Mouse (Mus musculus) adrenal gland, postnatal 36 days (tissue): ENCODE measurements around the gene Rhbdf2. TPM values are rescaled to one million over a fixed set of nuclear protein-coding genes. Genes with fewer than 3 reads are reported as not detected.
A peak's percentile ranks its signal among the peaks of the same experiment; 100 is the strongest.
"Not testable (repeated sequence)": the region's sequence is repeated elsewhere in the genome, so short reads cannot be mapped to it uniquely, and the experiment has no call there.

ENCODE experiments used
- DNase-seq, 2 experiments: peaks; one replicate each; pipeline ENCODE4 v3.0.0; 2021; ENCODE audit warnings: mixed read lengths in 1 of 2
- long read RNA-seq, 2 experiments: library from polyadenylated mRNA; stranded (forward); transcript quantifications; one replicate each; pipeline ENCODE4 v2.0.0; 2021; ENCODE audit warnings: borderline sequencing depth in 2 of 2
- total RNA-seq, 2 experiments: library from RNA; stranded (reverse); gene quantifications; 2 replicates each; pipeline ENCODE4 v1.2.3; 2021

Rhbdf2 gene
- total RNA-seq = 10 to 100 TPM; 12.5 to 17.5 TPM
- long read RNA-seq, experiment 1, partial matches to known transcripts = 2 of 7 reads
- long read RNA-seq, experiment 1, other reads (novel, unspliced or antisense) = 3 of 7 reads
- long read RNA-seq, experiment 2, partial matches to known transcripts = 1 of 4 reads
- long read RNA-seq, experiment 2, other reads (novel, unspliced or antisense) = 1 of 4 reads

DNA sequence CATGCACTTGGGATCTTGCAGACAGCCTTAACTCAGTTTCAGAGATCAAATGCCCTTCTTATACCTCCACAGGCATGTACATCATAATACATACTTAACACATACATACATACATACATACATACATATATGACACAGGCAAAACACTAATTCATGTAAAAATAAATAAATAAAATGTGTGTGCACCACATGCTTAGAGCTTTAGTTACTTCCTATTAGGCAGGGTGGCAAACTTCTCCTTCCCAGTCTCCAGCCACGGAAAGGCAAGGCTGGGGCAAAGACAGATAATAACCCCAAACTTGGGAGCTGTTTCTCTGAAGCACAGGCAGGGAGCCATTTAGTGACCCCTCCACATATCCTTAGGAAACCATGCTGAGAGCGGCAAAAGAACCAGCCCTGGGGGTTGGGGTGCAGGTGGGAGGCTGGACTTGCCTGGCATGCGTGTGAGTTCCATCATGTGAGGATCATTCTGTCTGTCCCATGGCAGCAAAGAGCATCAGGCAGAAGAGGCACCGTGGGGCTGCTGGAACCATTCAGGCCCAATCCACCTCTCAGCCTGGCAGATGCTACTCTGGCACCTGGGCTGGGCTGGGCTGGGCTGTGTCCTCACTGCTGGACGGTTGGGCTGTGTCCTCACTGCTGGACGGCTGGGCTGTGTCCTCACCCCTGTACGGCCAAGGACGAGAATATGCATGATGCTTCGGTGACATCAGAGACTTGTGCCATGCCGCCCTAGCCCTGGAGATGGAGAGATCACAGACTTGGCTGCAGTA, at the start of gene Rhbdf2:
Rhbdf2 (minus strand) TSS at position 721 of the 773 bp plus-strand sequence.
- no peak for DNase-seq

DNA sequence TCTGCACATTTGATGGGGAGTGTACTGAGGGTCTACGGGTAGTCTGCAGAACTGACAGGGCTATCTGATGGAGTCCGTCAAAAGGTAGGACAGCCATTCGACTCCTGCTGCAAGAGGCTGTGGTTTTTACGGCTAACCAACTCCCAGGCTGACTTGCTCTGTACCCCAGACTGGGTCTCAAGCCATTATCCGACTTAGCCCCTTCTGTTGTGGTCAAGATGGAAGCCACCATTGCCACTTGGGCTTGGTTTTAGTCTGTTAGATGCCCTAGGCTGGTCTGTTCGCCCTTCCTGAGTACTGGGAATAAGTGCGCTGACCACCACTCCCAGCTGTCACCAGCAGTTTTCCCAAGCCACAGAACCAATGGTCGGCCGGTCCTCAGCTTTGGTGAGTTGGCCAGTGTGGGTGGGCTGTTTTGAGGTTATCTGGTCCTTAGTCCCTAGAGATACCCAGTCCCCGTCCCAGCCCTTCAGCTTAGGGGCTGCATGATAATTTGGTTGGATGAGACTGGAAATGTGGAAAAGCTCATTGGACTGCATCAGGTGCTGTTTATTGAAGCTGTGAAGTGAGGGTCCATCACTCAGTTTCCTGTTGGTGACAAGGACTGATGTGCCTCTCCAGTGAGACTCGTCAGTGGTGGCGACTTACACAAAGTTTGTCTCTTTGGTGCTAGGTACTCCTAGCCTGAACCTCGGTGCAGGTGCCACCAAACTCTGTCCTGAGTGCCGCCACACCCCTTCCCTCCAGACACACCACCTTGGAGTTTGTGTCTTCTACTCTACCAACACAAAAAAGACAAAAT, 49.6 kb upstream of the Rhbdf2 start:
- DNase-seq = no peak

DNA sequence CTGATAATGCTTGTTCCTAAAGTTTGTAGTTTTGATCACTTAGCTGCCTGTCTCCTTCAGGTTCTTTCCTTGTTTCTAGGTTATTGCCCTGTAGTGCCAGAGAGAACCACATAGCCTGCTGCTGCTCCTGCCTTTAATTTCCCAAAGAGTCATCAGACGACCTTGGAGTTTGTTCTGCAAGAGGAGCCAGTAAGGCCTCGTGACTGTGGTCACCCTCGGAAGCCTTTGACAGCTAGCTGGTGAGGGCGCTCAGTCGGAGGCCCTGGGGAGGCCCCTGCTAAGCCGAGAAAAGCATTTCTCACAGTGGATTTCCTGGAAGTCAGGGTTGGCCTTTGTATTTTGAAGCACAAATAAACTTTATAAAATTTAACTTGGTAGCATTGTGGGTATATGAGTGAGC, 48.6 kb upstream of the Rhbdf2 start:
- DNase-seq = peak; percentile 76 to 78

DNA sequence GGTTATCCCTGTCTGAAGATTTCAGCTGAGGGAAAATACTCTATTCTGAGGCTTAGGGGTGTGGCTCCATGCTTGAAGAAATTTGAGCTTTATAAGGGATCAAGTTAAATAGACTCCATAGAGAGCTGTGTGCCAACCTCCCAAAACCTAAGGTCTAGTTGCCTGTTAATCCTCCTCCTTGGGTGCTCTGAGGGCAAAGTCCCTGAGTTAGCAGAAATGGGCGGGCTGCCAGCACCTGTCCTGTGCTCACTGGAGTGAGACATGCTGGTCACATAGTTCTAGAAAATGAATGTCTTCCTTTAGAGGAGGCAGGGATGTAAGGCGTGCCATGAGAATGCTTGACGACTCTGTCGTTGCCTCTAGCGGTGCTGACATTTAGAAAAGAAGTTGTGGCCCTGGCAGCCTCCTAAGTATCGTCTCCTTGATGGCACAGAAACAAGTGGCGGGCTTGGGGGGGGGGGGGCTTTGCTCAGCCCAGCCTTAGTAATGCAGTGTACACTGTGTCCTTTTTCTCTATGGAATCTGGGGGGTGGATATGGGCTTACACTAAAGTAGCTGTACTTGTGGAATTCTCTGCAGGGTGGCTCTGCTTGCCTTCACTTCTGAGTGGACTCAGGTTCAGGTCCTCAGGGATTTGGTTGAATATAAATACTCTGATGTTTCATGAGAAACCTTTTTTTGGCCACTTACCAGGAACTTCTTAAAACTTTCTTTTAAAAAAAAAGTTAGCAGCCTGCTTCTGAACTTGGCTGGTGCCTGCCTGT, 48.0 kb upstream of the Rhbdf2 start:
- DNase-seq = peak; percentile 80 to 86

DNA sequence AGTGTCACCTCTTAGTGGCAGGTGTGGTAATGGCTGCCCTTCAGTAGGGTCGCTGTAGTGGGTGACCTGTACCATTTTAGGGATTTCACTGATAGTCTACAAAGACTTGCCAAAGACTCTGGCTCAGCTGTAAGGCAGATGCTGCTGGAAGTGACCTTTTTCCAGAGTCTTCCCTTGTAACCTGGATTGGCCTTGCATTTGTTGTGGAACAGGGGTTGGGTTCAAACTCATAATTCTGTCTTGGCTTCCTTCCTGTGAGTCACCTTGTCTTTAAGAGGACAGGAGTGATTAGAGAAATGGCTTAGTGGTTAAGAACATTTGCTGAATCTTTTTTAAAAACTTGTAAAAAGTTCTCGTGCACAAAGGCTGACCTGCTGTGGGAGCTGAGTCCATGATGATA, 46.6 kb upstream of the Rhbdf2 start:
- DNase-seq = no peak

DNA sequence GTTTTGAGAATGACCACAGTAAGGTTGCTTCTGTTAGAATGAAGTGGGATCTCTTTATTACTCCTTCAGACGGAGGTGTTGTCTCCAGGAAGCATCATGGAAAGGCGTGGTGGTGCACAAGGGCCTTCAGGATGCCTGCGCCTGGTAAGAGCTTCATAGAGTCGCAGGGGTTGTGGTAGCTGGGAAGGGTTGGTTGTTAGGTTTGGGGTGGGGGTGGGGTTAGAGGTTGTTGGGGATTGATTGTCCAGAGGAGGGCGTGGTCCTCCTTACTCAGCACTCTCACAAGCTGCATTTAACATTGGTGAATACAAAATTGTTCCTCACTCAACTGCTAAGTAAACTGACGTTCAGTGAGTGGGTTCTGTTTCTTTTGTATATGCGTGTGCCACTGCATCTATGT, 45.8 kb upstream of the Rhbdf2 start:
- no peak for DNase-seq

DNA sequence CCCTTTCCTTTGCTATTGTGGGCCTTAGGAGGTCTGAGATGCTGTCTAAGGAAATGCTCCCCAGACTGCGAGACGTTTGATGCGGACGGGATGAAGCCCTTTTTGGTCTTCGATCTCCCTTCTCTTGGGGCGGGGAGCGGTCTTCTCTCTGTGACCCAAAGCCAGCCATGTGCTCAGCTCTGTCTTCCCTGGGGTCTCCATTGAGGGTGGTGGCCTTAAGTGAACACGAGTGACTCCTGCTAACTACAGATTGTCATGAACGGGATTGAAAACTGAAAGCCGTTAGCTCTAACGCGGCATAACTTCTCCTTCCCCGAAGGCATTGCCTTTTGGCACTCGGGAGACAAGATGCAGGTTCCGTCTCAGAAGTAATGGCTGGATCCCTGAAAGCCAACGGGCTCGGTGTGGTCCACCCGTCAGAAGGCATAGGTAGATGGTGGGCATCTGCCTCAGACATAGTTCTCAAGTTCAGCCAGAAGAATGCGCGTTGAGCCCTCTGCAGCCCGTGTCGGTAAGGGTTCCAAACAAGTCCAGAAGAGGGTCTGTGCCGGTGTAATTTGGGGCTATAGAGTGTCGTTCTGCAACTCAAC, 45.1 kb upstream of the Rhbdf2 start:
- DNase-seq = no peak

DNA sequence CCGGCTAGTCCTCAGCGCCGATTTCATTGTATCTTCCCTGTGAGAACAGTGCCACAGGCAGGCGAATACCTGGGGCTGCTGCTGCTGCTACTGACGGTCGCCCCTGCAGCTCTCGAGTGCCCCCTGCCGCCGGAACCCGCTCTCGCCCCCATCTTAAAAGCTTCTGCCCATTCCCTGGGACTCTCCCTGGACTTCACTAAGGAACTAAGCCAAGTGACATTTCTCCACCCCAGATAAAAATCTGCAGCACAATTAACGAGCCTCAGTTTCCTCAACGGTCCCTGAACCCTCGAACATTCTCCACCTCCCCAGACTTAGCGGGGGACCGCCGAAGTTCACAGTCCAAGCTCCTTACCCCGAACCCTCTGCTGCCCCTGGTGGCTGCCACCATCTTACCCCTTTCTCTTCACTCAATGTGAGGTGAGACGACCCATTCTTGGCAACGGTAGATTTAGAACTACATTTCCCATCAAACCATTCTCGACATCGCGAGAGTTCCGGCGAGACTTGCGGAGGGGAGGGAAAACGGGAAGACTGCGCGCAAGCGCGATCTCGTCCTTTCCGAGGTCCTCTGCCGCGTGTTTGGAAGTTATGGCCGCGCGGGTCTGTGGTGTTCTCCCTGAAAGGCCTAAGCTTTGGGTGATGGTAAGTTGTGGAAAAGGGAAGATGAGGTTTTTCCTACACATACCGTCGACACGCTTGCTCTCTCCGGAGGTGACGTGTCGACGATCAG, 44.5 kb upstream of the Rhbdf2 start:
- DNase-seq = peak; percentile 96 to 98

DNA sequence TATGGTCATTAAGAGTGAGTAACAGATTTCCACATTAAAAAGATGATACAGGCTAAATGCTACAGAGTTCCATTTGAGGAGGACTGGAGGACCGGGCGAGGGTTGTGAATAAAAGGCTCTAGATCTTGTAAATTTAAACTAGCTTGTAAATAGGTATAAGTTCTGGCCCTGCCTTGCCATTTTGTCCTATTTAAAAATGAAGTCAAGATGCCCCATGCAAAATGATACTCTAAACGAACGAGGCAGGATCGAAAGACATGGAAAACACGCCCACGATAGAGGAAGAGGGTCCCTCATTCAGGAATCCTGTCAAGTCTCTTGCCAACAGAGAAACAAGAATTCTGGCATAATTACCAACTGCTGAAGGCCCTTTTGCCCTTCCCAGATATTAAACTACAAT, 43.6 kb upstream of the Rhbdf2 start:
- no peak for DNase-seq

DNA sequence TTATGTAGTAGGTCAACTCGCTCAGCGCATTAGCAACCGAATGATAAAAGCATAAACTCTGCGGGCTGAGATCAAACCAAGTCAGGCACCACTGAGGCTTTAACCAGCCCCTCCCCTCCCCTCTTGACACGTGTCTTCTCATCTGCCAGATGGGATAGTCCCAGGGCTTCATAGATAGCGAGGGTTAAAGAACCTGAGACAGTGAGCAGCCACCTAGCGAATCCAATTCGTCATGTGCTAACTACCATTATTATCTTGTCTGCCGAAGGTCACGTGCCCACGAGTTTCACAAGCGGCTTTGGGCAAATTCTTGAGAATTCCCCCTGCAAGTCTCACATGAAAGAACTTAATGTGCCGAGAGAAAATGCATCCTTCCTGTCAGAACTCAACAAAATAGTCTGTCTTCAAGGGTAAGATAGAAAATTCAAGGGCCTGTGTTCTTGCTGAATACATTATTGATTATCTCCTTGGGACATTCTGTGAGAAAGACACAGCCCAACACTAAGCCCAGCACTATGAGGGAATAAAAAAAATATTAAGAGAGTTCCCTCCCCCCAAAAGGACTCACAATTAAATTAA, 43.1 kb upstream of the Rhbdf2 start:
- peak in 1 of 2 experiments; percentile 33 for DNase-seq

DNA sequence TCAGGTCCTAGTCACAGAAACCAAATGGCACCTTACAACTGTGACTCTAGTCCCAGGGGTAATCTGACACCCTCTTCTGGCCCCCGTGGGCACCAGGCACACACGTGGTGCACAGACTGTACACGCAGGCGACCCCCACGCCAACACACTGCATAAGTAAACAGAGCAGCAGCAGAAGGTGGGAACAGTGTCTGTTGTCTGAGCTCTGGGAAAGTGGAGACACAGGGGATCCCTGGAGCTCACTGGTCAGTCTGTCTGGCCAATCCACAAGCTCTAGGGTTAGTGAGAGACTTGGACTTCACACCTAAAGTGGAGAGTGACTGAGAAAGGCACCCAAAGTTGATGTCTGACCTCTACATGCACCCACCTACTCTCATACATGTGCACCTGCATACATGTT, 42.5 kb upstream of the Rhbdf2 start:
- DNase-seq = no peak

DNA sequence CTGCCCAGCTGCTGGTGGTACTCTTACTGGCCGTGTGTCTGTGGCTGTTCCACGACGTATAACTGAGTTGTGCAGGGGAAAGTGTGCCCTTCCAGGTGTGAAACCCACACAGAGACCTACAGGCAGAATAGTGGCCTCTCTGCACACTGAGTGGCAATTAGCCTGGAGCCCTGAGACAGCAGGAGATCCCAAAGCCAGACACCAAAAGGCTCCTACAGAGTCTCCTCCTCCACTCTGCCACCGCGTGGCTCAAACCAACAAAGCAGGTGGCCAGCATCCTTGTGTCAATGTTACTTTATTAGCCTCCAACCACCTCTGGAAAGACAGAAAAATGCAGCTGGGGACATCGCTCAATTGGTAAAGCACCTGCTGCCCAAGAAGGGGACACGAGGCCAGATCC, 42.0 kb upstream of the Rhbdf2 start:
- DNase-seq = peak in 1 of 2 experiments; percentile 36

DNA sequence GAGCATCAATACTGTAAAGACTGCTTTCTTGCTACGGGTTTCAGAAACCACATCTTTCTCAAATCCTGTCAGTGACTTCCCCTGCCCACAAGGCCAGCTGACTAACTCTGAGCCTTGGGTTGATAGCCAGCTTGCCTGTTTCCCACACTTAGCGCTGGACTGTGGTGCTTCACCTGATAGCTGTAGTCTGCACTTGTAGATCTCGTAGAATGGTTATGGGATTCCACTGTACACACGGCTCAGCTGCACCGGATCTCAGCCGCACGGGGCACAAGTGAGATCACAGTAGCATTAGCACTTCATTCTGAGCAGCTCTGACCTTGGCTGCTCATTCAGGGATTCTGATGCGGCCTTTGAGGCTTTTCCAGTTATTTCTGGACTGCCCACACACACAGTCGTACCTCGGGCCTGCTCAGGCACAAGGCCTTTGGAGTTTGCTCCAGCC, 41.6 kb upstream of the Rhbdf2 start:
- peak; percentile 70 to 71 for DNase-seq

DNA sequence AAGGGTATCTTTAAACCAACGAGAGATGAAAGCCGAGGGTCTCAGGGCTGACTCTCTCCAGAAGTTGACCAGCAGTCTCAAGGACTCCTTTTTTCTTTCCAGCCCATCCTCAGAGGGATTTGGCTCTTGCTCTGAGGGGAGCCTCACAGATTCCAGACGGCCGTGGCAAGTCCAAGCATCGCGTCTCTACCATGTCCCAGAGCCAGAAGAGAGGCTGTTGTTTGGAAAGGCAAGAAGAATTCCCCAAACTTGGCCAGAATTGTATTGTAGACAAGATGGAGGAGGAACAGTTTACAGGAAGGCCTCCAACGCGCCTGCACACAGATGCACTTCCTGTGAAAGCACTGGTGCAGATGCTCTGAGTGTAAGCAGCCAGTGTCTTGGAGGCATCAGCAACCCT, 41.1 kb upstream of the Rhbdf2 start:
- DNase-seq = no peak

DNA sequence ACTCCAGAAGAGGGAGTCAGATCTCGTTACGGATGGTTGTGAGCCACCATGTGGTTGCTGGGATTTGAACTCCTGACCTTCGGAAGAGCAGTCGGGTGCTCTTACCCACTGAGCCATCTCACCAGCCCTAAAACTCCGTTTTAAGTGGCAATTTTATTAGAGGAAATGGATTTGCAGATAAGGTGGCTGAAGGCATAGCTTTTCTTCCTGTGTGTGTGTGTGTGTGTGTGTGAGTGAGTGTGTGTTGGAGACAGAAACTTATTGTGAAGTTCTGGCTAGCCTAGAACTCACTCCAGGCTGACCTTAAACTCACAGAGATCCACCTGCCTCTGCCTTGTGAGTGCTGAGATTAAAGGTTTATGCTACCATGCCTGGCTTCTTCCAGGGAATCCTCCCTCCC, 40.2 kb upstream of the Rhbdf2 start:
- DNase-seq = not testable (repeated sequence)

DNA sequence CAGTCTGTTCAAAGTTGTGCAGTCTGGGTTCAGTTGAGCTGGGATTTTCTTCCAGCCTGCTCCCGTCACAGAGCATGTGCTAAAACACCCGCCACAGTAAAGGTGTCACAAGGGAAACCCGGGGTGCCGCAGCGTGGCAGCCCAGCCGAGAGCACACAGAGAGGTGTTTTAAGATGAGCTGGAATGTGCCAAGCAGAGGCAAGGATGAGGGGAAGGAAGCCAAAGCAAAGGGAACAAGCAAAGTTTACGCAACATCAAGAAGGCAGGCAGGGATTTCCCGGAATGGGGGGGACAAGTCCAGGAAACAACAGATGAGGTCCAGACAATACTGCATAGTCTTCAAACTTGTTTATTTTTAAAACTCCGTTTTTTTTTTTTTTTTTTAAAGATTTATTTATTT, 39.7 kb upstream of the Rhbdf2 start:
- DNase-seq = no peak

DNA sequence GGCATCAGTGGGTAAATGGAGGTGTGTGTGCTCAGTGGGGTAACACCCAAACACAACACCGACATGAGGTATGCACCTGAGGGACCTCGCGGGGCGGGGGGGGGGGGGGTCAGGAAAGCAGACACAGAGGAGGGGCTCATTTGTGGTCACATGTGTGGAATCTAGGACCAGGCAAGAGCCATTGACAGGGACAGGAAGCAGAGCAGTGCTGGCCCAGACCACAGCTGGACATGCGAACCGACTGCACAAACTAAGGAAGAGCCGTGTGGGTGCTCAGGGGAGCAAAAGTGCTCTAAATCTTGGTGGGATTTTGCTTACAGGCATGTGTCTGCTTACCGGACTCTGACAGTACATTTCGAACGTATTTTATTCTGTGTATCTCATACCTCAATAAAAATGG, 38.5 kb upstream of the Rhbdf2 start:
- no peak for DNase-seq

DNA sequence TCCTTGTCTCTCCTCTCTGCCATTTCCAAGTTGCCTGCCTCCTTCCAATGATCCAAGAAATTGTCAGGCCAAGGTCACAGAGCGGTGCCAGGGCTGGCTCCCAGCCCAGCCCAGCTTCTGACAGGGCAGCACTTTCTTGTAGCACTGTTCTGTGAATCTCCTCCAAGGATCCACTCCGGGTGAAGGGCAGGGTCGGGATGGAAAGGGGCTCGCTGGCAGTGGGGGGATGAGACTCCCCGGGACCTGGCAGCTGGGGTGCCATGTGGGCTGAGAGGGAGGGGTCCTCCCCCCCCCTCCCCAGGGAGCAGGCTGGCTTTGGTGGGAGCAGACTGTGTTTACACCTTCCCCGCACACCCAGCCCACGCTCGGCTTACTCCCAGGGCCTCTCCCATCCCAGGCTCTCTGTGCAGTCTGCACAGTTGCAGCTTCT, 35.1 kb upstream of the Rhbdf2 start:
- DNase-seq = peak; percentile 79 to 85

DNA sequence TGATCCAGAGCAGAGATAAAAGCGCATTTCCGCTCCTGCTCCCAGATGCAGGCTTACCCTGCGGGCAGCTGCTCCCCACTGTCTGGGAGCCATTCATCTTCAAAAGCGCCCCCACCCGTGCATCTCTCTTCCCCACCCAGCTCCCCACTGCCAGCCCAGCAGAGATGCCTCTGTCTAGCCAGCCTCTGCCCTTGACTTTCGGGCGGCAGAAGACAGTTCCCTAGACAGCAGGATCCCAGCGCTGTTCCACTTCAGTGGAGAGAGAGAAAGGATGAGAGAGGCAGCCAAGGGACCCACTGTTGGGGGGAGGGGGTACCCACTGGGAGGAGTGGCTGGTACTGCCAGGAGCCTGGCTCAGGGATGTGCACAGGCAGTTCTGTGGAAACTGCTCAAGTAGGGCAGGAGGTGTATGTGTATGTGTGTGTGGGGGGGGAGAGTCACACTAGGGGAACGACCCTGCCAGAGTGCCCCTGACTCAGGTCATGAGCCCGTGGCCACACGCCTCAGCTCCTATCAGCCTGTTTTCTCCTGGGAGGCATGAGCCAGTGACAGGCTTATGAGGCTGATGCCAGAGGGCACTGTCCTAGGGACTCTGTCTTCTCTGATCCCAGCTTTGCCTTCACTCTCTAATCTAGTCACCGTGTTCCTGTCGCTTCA, 34.6 kb upstream of the Rhbdf2 start:
- DNase-seq = peak; percentile 70 to 71

DNA sequence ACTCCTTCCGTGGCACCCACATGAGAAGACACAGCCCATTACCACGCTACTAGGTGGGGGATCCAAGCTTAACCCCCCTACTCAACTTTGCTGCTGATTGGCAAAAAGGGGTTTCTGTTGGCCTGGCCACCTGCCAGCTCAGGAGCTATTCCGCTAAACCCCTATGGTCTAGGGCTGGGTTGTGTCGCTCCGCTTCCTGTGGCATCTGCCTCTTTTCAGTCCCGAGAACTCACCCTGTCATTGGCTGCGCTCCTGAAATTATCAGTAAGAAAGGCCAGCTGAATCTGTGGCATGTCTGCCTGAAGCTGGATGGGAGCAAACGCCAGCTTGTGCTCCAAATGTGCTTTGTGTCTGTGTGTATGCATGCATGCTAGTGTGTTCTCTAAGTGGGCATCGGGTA, 33.4 kb upstream of the Rhbdf2 start:
- no peak for DNase-seq
